Mouse (Mus musculus): ENCODE measurements around the gene Prokr1. TPM values are rescaled to one million over a fixed set of nuclear protein-coding genes. Genes with fewer than 3 reads are reported as not detected.

Prokr1 gene
- total RNA-seq, 2 experiments from 2014 or later: 0.73 to 0.84 TPM

DNA sequence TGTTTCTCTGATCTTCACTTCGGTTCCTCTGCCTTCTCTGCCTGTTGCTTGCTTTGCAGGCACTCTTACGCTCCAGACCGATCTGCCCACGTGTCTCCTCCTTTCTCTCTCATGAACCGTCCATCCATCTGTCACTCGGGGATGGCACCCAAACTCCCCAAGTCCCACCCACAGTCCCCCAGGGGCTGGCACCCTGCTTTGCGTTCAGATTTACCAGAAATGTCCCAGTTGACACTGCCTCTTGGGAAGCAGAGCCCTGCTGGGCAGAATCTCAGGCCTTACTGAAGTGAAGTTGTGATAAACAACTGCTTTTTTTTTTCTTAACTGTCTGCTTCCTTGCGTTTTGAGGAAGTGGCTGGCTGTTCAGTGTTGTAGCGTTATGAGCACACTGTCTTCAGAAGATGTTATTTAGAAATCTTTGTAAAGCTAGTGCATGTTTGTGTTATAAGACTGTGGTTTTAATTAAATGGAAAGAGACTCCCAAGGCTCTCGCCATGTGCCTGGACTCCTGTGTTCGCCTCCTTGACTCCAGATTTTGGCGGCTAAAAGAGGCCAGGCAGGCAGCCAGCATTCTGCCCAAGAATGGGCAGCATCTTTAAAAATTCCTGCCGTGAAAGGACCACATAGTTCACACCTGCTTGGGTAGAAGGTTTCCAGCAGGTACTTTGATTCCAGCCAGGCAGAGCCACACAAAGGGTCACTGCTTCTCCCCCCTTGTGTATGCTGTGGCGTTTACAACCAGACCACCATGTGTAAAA is 57.4 kb downstream of the Prokr1 start, which contains the start of gene Arhgap25:
Arhgap25 (minus strand) TSS at position 307 of the 758 bp plus-strand sequence.
- no peak for DNase-seq (ENCODE audit: low spot score)
- intact Hi-C loops (cut with DNase I): no loop called here

DNA sequence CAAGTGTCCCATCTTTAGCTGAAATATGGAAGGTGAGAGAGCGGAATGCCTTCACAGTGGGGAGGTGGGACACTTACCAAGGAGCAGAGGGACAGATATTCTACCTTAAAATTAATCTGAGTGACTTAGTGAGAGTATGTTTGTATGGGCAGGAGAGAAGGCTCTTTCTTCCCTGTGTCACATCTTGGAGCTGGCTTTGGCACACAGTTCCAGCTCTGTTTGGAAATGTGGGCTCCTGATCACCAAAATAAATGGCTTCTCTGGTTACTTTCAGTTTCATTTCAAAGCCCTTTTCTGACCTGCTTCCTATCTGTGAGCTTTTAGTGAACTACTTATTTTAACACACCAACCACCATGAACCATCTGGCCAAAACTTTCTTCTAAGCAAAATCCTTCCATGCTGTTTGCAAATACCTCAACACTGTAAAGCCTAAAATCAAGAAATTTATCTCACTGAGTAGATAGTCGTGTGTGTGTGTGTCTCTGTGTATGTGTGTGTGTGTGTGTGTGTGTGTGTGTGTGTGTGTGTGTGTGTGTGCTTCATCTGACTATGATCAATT is 59.0 kb downstream of the Prokr1 start:
- DNase-seq (ENCODE audit: low spot score): no peak

GRCm38 (mm10) chr6:87530386-87530785 is 60.2 kb downstream of the Prokr1 start:
- no peak for DNase-seq (ENCODE audit: low spot score)
- intact Hi-C loops (cut with DNase I): no loop called here

More for the DNA sequence above, 59.0 kb downstream of the Prokr1 start:
- intact Hi-C loops (cut with DNase I): no loop called here

Other genes starting within 250 kb of the Prokr1 start
- not detected for gene Gkn1, start 239.8 kb downstream of the Prokr1 start, total RNA-seq (2021)
- not detected for gene Gkn2, start 217.4 kb downstream of the Prokr1 start, total RNA-seq (2021)
- 1 to 10 TPM; 1.1 to 1.5 TPM for gene Gkn3, start 201.8 kb downstream of the Prokr1 start, total RNA-seq (2021)
- 10 to 100 TPM; 55.6 to 58.8 TPM for gene Bmp10, start 161.7 kb downstream of the Prokr1 start, total RNA-seq (2021)
- 1 to 10 TPM; 3.1 to 3.8 TPM for gene Arhgap25, start 57.5 kb downstream of the Prokr1 start, total RNA-seq (2021)
- 1 to 10 TPM; 2.3 to 2.6 TPM for gene Aplf, start 81.5 kb upstream of the Prokr1 start, total RNA-seq (2021)
- gene Efcc1, start 140.1 kb upstream of the Prokr1 start, total RNA-seq (2021): 1 to 10 TPM in 1 of 2 experiments, under 1 TPM in 1; 0.95 to 1.4 TPM
- gene Gp9, start 187.3 kb upstream of the Prokr1 start, total RNA-seq (2021): 1 to 10 TPM in 1 of 2 experiments, under 1 TPM in 1; 0.78 to 1.2 TPM
- 10 to 100 TPM; 12.5 to 15.7 TPM for gene Rab43, start 221.4 kb upstream of the Prokr1 start, total RNA-seq (2021)
- 1 to 10 TPM; 1.2 to 1.6 TPM for gene Gm45140, start 245.1 kb upstream of the Prokr1 start, total RNA-seq (2021)
- 10 to 100 TPM; 19.5 to 21.9 TPM for gene Isy1, start 248.1 kb upstream of the Prokr1 start, total RNA-seq (2021)

Measured in heart, postnatal 25 days (tissue).